Mouse (Mus musculus): ENCODE results near the gene Lim2.

- no peak for TF ChIP-seq CTCF (IDR thresholded peaks at IDR 0.05)
- TF ChIP-seq POLR2A (IDR thresholded peaks at IDR 0.05; ENCODE audit: insufficient read depth, low read depth, low read length) = no peak
- TF ChIP-seq EP300 (IDR thresholded peaks at IDR 0.05; ENCODE audit: insufficient read depth, low read depth, low read length) = no peak
Observed at GRCm38 (mm10) chr7:43436341-43437255, 9.1 kb downstream of the Lim2 start, which contains the start of gene Nkg7.

Measured in heart, adult 2 months (tissue).